Mouse (Mus musculus) spleen, postnatal 14 days (tissue): ENCODE data around the gene Tshb.

ENCODE experiments used
- DNase-seq, 2 experiments: peaks; one replicate each; pipeline ENCODE4 v3.0.0; 2021 to 2022; ENCODE audit warnings: low spot score in 2 of 2

The Tshb gene

GRCm38 (mm10) chr3:102737106-102737505 lies 45.4 kb downstream of the Tshb start:
- no peak for DNase-seq

GRCm38 (mm10) chr3:102736436-102736835 lies 46.1 kb downstream of the Tshb start:
- no peak for DNase-seq

- DNase-seq: no peak
Measured at GRCm38 (mm10) chr3:102735638-102736037, 46.9 kb downstream of the Tshb start.

- DNase-seq: peak in 1 of 2 experiments; percentile 10
Measured at GRCm38 (mm10) chr3:102735031-102735558, 47.4 kb downstream of the Tshb start.

GRCm38 (mm10) chr3:102734313-102735030 lies 48.0 kb downstream of the Tshb start, which contains the start of gene Tspan2:
Gene Tspan2, plus strand, starts transcription at chr3:102734529.
- peak; percentile 30 to 42 for DNase-seq

GRCm38 (mm10) chr3:102733936-102734312 lies 48.6 kb downstream of the Tshb start:
- DNase-seq: no peak

- no peak for DNase-seq
Measured at GRCm38 (mm10) chr3:102733050-102733449, 49.5 kb downstream of the Tshb start.

- no peak for DNase-seq
Measured at GRCm38 (mm10) chr3:102732619-102733018, 49.9 kb downstream of the Tshb start.

GRCm38 (mm10) chr3:102731112-102731511 lies 51.4 kb downstream of the Tshb start:
- DNase-seq: no peak

GRCm38 (mm10) chr3:102729416-102729815 lies 53.1 kb downstream of the Tshb start:
- DNase-seq: no peak
